Mouse (Mus musculus): ENCODE data around the gene Actr1a. TPM values are rescaled to one million over a fixed set of nuclear protein-coding genes. Genes with fewer than 3 reads are reported as not detected.

The Actr1a gene
- total RNA-seq, 4 experiments from 2014 or later, result 56.5 to 61.5 (median 59.3) TPM

GRCm38 (mm10) chr19:46399886-46400285 is 4.3 kb upstream of the Actr1a start:
- no peak for DNase-seq (ENCODE audit: low spot score in 2 of 2)

- DNase-seq (ENCODE audit: low spot score in 2 of 2), result no peak
These were observed 3.8 kb upstream of the Actr1a start for GRCm38 (mm10) chr19:46399372-46399771.

GRCm38 (mm10) chr19:46398401-46398800 is 2.9 kb upstream of the Actr1a start:
- DNase-seq (ENCODE audit: low spot score in 2 of 2), result no peak

GRCm38 (mm10) chr19:46397436-46398001 is 2.0 kb upstream of the Actr1a start:
- no peak for DNase-seq (ENCODE audit: low spot score in 2 of 2)

- peak; percentile 98 for DNase-seq (ENCODE audit: low spot score in 2 of 2)
These were observed 1.3 kb upstream of the Actr1a start, which contains the start of gene Sufu for GRCm38 (mm10) chr19:46396686-46397435. Sufu (plus strand) TSS chr19:46396896.

GRCm38 (mm10) chr19:46396109-46396508 is 561 bp upstream of the Actr1a start:
- DNase-seq (ENCODE audit: low spot score in 2 of 2), result no peak

GRCm38 (mm10) chr19:46394712-46395108 is 838 bp downstream of the Actr1a start:
- no peak for DNase-seq (ENCODE audit: low spot score in 2 of 2)

- no peak for DNase-seq (ENCODE audit: low spot score in 2 of 2)
These were observed 3.5 kb downstream of the Actr1a start for GRCm38 (mm10) chr19:46392018-46392417.

GRCm38 (mm10) chr19:46389872-46390271 is 5.7 kb downstream of the Actr1a start:
- DNase-seq (ENCODE audit: low spot score in 2 of 2), result no peak

- DNase-seq (ENCODE audit: low spot score in 2 of 2), result no peak
These were observed 13.3 kb downstream of the Actr1a start for GRCm38 (mm10) chr19:46382275-46382674.

GRCm38 (mm10) chr19:46375891-46376290 is 19.7 kb downstream of the Actr1a start:
- no peak for DNase-seq (ENCODE audit: low spot score in 2 of 2)

GRCm38 (mm10) chr19:46375489-46375888 is 20.1 kb downstream of the Actr1a start:
- no peak for DNase-seq (ENCODE audit: low spot score in 2 of 2)

GRCm38 (mm10) chr19:46374477-46375088 is 21.0 kb downstream of the Actr1a start:
- DNase-seq (ENCODE audit: low spot score in 2 of 2), result no peak

- DNase-seq (ENCODE audit: low spot score in 2 of 2), result peak; percentile 55 to 71
These were observed 26.3 kb downstream of the Actr1a start for GRCm38 (mm10) chr19:46369204-46369603.

GRCm38 (mm10) chr19:46367798-46368590 is 27.6 kb downstream of the Actr1a start:
- no peak for DNase-seq (ENCODE audit: low spot score in 2 of 2)

- DNase-seq (ENCODE audit: low spot score in 2 of 2), result no peak
These were observed 32.1 kb downstream of the Actr1a start for GRCm38 (mm10) chr19:46363294-46364009.

- DNase-seq (ENCODE audit: low spot score in 2 of 2), result no peak
These were observed 33.4 kb downstream of the Actr1a start for GRCm38 (mm10) chr19:46362104-46362503.

- DNase-seq (ENCODE audit: low spot score in 2 of 2), result no peak
These were observed 37.2 kb downstream of the Actr1a start for GRCm38 (mm10) chr19:46358381-46358780.

- no peak for DNase-seq (ENCODE audit: low spot score in 2 of 2)
These were observed 37.9 kb downstream of the Actr1a start for GRCm38 (mm10) chr19:46357344-46358280.

GRCm38 (mm10) chr19:46356701-46357138 is 38.8 kb downstream of the Actr1a start:
- peak; percentile 46 to 78 for DNase-seq (ENCODE audit: low spot score in 2 of 2)
